Mouse (Mus musculus) heart, postnatal 0 days (tissue): ENCODE data around the gene Helt. TPM values are rescaled to one million over a fixed set of nuclear protein-coding genes. Genes with fewer than 3 reads are reported as not detected.

Experiments used
- ATAC-seq: fragments of 200-750 bp; cut with Nextera tagmentation; 2 replicates; pipeline ENCODE4 v1.8.0; 2017; ENCODE audit warnings: low read depth, moderate number of reproducible peaks, moderate library complexity; ENCODE audit not compliant: insufficient read depth
- DNase-seq: peaks from one replicate; pipeline ENCODE4 v3.0.0-alpha.2; 2016; ENCODE audit warnings: low spot score
- H3K27ac ChIP-seq: fragments of 300-500 bp; sonication (generic); 2 replicates; pipeline ENCODE4 v1.5.1; 2014; ENCODE audit warnings: low read depth, mild to moderate bottlenecking
- H3K27me3 ChIP-seq: fragments of 300-500 bp; sonication (generic); 2 replicates; pipeline ENCODE4 v1.6.1; 2014; ENCODE audit warnings: low read length, mixed read lengths; ENCODE audit not compliant: control insufficient read depth, insufficient read depth
- H3K36me3 ChIP-seq: fragments of 300-500 bp; sonication (generic); replicated peaks from 2 replicates; pipeline ENCODE4 v1.6.1; 2014; ENCODE audit warnings: low read length, mixed read lengths; ENCODE audit not compliant: control insufficient read depth, insufficient read depth
- H3K4me1 ChIP-seq: fragments of 300-500 bp; sonication (generic); 2 replicates; pipeline ENCODE4 v1.6.1; 2014; ENCODE audit warnings: antibody characterized with exemption; ENCODE audit not compliant: control insufficient read depth, insufficient read depth
- H3K4me2 ChIP-seq: fragments of 300-500 bp; sonication (generic); 2 replicates; pipeline ENCODE4 v1.6.1; 2014; ENCODE audit warnings: low read depth, mild to moderate bottlenecking, low read length, moderate library complexity
- H3K4me3 ChIP-seq: fragments of 300-500 bp; sonication (generic); 2 replicates; pipeline ENCODE4 v1.5.1; 2014; ENCODE audit warnings: low read depth, low read length
- H3K9ac ChIP-seq: fragments of 300-500 bp; sonication (generic); replicated peaks from 2 replicates; pipeline ENCODE4 v1.6.1; 2014; ENCODE audit warnings: low read depth, low read length, mixed read lengths
- H3K9me3 ChIP-seq: fragments of 300-500 bp; sonication (generic); replicated peaks from 2 replicates; pipeline ENCODE4 v1.6.1; 2016; ENCODE audit warnings: low read length; ENCODE audit not compliant: control insufficient read depth
- CTCF ChIP-seq: IDR thresholded peaks from 2 replicates; pipeline ENCODE4 v1.5.1; 2016; ENCODE audit warnings: antibody characterized with exemption, control low read depth, low read depth
- EP300 ChIP-seq: IDR thresholded peaks from 2 replicates; pipeline ENCODE4 v1.6.1; 2016; ENCODE audit warnings: antibody characterized with exemption, low read depth
- WGBS: fragments of 180-500 bp; shearing (Covaris S2); extraction: QIAGEN DNeasy Blood & Tissue Kit; methylation state at CpG from one replicate; pipeline ENCODE4 v1.1.7; 2014; 5-methylcytosine and 5-hydroxymethylcytosine counted together
- polyA plus RNA-seq: library from polyadenylated mRNA; unstranded; fragments of >200 nt; fragmentation: Nextera tagmentation; extraction: Ambion mirVana; gene quantifications from 2 replicates; pipeline ENCODE4 v1.2.1, GENCODE M21; 2015
- total RNA-seq: library from RNA; depleted of rRNA; stranded (reverse); fragments of >200 nt; gene quantifications from 2 replicates; pipeline ENCODE4 v1.2.3, GENCODE M21; 2014; ENCODE audit warnings: low replicate concordance; rRNA removed

The Helt gene
- total RNA-seq (not detected in 2 replicates), polyA plus RNA-seq (not detected in 2 replicates)

DNA sequence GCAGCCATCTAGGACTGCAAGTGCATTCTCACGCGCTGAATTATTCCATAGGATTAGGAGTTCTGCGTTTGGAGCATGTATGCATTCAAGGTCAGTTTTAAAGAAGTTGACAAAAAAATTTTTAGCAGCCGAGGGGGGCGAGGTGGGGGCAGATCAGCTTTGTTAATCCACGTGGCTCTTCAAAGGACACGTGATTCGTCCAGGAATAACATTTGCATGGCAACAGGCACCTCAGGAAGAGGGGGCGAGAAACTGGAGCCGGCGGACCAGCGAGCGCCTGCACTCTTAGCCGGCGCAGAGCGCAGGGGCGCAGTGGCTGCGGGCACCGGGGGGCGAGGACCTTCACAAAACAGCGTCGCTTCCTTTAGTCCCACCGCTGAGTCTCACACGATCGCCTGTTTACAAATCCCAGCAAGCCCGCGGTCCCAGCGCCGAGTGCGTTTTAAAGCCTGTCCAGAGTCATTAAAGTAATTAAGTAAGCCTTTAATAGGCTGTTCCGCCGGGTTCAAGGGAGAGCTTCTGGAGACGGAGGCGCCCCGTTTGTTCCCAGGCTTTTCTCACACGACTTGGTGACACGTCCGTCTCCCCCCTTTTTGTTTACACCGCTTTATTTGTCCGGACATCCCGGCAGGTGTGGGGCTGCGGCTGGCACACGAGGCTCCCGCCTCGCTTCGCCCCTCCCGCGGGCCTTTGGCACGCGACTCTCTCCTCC, at the start of gene Helt:
Gene Helt (minus strand): TSS at position 491 of the 712 bp plus-strand sequence.
- ATAC-seq (no peak), DNase-seq (no peak)
- Histone ChIP-seq H3K9ac (no peak within 1 kb of the TSS), H3K4me1 (no peaks in the 10 kb centered on the region), H3K36me3 (no peaks in the 10 kb centered on the region), H3K4me2 (peak within 1 kb of the TSS; percentile 44), H3K9me3 (no peaks in the 10 kb centered on the region), H3K27me3 (peaks cover 88% of the 10 kb centered on the region), H3K27ac (no peak within 1 kb of the TSS), H3K4me3 (peak within 1 kb of the TSS; percentile 27)
- under 1% methylated on average over 50 of the region's 50 CpGs for WGBS
- TF ChIP-seq CTCF (no peak), EP300 (no peak)

DNA sequence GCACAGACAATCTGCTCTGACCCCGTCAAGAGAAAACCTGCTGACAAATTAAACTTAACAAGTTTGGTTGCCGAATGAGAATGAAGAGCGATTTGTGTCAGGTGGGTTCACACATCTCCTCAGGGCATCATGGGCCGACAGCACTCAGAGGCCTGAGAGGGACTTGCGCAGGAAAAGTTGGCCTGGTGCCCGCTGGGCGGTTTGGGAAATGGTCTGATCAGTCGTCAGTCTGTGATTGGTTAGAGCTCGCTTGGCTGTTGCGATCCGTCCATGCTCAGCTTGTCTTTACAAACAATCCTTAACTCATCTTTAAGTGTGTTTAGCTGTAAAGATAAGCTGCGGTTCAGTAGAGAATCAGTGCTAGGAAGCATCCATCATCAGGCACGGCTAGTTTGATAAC, 47.8 kb upstream of the Helt start:
- no peak overlapping the region for H3K9ac ChIP-seq
- no peaks in the 10 kb centered on the region for H3K36me3 ChIP-seq
- peak; percentile 53; the same call in 1 of the 2 replicates for ATAC-seq
- H3K4me3 ChIP-seq = no peak overlapping the region
- H3K27me3 ChIP-seq = no peaks in the 10 kb centered on the region
- WGBS = 25% methylated on average over 13 of the region's 13 CpGs
- no peaks in the 10 kb centered on the region for H3K4me1 ChIP-seq
- peak overlapping the region; percentile 36; the same call in 1 of the 2 replicates for H3K4me2 ChIP-seq
- H3K27ac ChIP-seq = no peak overlapping the region
- TF ChIP-seq EP300 = no peak
- DNase-seq = peak; percentile 31
- no peaks in the 10 kb centered on the region for H3K9me3 ChIP-seq

DNA sequence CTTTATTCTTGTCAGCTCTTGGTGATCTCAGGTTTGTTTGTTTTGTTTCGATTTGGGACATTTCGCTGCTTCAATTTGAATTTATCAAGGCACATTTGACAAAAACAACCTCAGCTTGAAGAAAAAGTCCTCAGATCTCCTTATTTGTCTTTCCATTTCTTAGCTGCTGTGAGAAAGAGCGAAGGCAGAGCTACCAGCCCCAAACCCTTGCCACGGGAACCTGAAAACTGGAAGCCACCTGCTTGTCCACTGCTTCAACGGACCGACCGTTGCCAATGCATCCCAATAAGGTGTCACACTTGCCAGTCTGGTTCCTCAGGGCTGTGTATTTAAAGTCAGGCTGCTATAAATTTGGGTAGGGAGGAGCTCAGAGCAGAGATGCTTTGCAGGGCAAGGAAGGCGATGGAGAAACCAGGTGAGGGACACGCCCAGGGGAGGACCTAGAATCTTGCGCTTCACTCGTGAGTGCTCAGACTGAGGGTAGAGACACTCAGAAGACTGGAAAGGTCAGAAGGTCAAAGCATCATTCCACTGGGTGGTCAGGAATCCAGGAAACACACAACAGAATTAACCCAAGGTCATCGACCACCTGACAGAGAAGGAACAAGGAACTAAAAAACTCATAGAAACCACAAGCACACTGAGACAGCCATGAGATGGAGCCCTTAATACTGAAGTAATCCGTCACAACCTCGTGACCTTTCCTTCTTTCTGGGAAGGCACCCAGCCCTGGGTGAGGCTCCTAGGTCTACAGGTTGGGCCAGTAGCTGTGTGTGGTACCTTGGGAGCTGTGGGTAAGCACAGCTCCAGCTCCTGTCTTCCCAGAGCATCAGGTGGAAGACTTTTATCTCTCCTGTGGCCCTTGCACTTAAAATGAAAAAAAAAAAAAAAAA, 46.2 kb upstream of the Helt start:
- 87% methylated on average over 14 of the region's 14 CpGs for WGBS
- Histone ChIP-seq H3K4me3 (no peak overlapping the region), H3K4me2 (no peak overlapping the region), H3K36me3 (no peaks in the 10 kb centered on the region), H3K27ac (no peak overlapping the region), H3K9ac (no peak overlapping the region), H3K4me1 (no peaks in the 10 kb centered on the region), H3K27me3 (no peaks in the 10 kb centered on the region), H3K9me3 (no peaks in the 10 kb centered on the region)
- TF ChIP-seq CTCF (no peak), EP300 (no peak)
- DNase-seq = no peak
- no peak for ATAC-seq

DNA sequence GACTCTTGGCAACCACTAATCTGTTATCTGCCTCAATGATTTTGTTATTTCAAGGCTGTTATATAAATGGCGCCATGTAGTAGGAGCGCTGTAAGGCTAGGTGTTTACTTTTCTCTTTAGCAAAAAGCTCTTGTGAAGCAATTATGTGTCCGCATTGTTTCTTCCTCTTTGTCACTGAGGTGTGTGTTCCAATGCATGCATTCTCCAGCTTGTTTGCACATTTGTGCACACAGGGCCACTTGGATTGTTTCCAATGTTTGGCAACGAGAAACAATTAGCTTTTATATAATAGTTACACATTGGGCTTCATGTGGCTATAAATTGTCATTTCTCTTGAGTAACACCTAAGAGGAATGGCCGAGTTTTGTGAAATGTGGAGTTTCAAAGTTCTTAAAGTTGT, 44.8 kb upstream of the Helt start:
- no peak for DNase-seq
- ATAC-seq = no peak
- 83% methylated on average over 5 of the region's 5 CpGs for WGBS

DNA sequence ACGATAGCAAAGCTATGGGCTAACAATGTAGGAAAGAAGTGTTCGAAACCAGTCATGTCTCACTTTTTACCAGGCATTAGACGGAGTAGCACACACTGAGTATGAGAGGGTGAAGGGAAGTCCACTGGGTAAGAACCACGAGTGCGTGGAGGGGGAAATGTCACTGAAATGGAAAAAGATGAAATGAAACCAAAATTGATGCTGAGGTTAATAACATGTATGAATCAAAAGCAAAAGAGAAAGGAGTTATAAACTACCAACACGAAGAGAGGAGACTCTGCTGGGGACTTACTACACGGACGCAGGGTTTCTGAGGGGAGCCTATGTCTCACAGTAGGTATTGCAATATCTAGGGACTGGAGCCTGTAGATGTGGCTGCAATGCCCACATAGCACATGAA, 41.9 kb upstream of the Helt start:
- Histone ChIP-seq H3K27me3 (no peaks in the 10 kb centered on the region), H3K4me3 (no peak overlapping the region), H3K36me3 (no peaks in the 10 kb centered on the region), H3K4me2 (no peak overlapping the region), H3K4me1 (no peaks in the 10 kb centered on the region), H3K27ac (no peak overlapping the region), H3K9ac (no peak overlapping the region), H3K9me3 (no peaks in the 10 kb centered on the region)
- no peak for ATAC-seq
- 84% methylated on average over 8 of the region's 8 CpGs for WGBS
- DNase-seq = no peak
- TF ChIP-seq EP300 = no peak

More for the DNA sequence above, 44.8 kb upstream of the Helt start:
- Histone ChIP-seq H3K4me2 (no peak overlapping the region), H3K9me3 (no peaks in the 10 kb centered on the region), H3K27ac (no peak overlapping the region), H3K4me1 (no peaks in the 10 kb centered on the region), H3K4me3 (no peak overlapping the region), H3K9ac (no peak overlapping the region), H3K27me3 (no peaks in the 10 kb centered on the region), H3K36me3 (no peaks in the 10 kb centered on the region)
- TF ChIP-seq EP300 = no peak
- no peak for TF ChIP-seq CTCF
